22 mouse cellular contexts compared by ENCODE assay signal in the genomic region with DNA sequence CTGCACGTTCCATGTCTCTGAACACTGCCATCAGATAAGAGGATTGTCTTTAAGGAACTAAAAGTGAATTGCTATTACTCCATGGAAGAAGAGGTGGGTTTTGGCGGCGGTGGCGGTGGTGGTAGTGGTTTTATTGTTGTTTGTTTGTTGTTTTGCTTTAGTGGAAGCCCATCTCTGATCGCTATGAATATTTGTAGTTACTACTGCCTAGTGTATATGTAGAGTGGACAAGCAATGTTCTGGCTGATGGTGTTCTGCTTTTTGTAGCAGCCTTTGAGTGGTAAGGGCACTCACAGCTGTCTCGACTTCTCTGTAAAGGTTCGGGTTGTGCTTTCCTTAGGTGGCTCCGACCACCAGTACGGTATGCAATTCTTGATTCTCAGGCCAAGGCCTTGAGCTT.
DNase-seq lines count a peak whose midpoint lies in the region; ATAC-seq and TF ChIP-seq lines count a peak whose summit lies in the region.
"Had no signal": no experiment of that assay in that cellular context is flagged by ENCODE, and none has a peak within 500 bp of the region (broad histone marks: within the 10 kb centered on the region; RNA-seq: fewer than 3 reads in every experiment).

No protein-coding gene starts in this region.

- ATAC-seq in midbrain, embryonic 11.5 days (ENCODE audit: low FRiP score), result no peak
- no peak for ATAC-seq in midbrain, postnatal 0 days (ENCODE audit: low FRiP score)
- ATAC-seq: activated CD4-positive, CD25-positive, alpha-beta regulatory T cell, adult 4 months; CD4-positive, CD25-positive, alpha-beta regulatory T cell, adult 4 months; Patski had no signal

- H3K4me1 ChIP-seq in midbrain, embryonic 11.5 days (ENCODE audit: control insufficient read depth, insufficient read depth, low read length), result no peaks in the 10 kb centered on the region
- no peaks in the 10 kb centered on the region for H3K4me1 ChIP-seq in midbrain, postnatal 0 days (ENCODE audit: insufficient read depth, low read length)
- H3K4me1 ChIP-seq in MEL (ENCODE audit: control insufficient read depth in 1 of 2, insufficient read depth in 2 of 2, low read length in 2 of 2), result no peaks in the 10 kb centered on the region

- no peak for TF ChIP-seq RAD21 in MEL (IDR thresholded peaks at IDR 0.05; ENCODE audit: low read depth, low read length)

- no peaks in the 10 kb centered on the region for H3K79me2 ChIP-seq in MEL (ENCODE audit: control insufficient read depth, insufficient read depth, low read length, poor library complexity)

- H3K9me3 ChIP-seq in midbrain, embryonic 11.5 days (ENCODE audit: control insufficient read depth, low read length), result no peaks in the 10 kb centered on the region
- no peaks in the 10 kb centered on the region for H3K9me3 ChIP-seq in midbrain, postnatal 0 days (ENCODE audit: low read length)
- no peaks in the 10 kb centered on the region for H3K9me3 ChIP-seq in MEL (replicated peaks; ENCODE audit: insufficient read depth, low read length)
- H3K9me3 ChIP-seq: G1E had no signal

- H3K36me3 ChIP-seq in midbrain, embryonic 11.5 days (ENCODE audit: control insufficient read depth, insufficient read depth, low read length), result no peaks in the 10 kb centered on the region
- H3K36me3 ChIP-seq in midbrain, postnatal 0 days (ENCODE audit: insufficient read depth, low read length), result no peaks in the 10 kb centered on the region
- H3K36me3 ChIP-seq in MEL (ENCODE audit: control insufficient read depth in 1 of 2, insufficient read depth in 2 of 2, low read length in 2 of 2), result no peaks in the 10 kb centered on the region

- no peak for TF ChIP-seq POLR2A in MEL (IDR thresholded peaks at IDR 0.05; ENCODE audit: control insufficient read depth in 1 of 2, insufficient read depth in 1 of 2, low read depth in 1 of 2, low read length in 2 of 2, poor library complexity in 1 of 2)

- H3K27me3 ChIP-seq in midbrain, embryonic 11.5 days (ENCODE audit: control insufficient read depth, insufficient read depth, low read length), result no peaks in the 10 kb centered on the region
- no peaks in the 10 kb centered on the region for H3K27me3 ChIP-seq in midbrain, postnatal 0 days (ENCODE audit: insufficient read depth, low read length)
- H3K27me3 ChIP-seq in MEL (ENCODE audit: control insufficient read depth in 1 of 2, insufficient read depth in 2 of 2, low read length in 2 of 2), result no peaks in the 10 kb centered on the region
- H3K27me3 ChIP-seq: CH12.LX, Patski had no signal

- peak; percentile 60 for DNase-seq in heart, adult 11 months
- no peak for DNase-seq in heart, postnatal 25 days (ENCODE audit: low spot score)
- DNase-seq in midbrain, embryonic 11.5 days (ENCODE audit: low spot score, missing footprints), result peak; percentile 67
- DNase-seq in midbrain, postnatal 0 days (ENCODE audit: low spot score), result no peak
- DNase-seq in MEL (ENCODE audit: low read depth, low spot score), result no peak
- DNase-seq in right cerebral cortex, postnatal 25 days, result no peak
- DNase-seq: adrenal gland, adult 2 months; adrenal gland, adult 8-10 months; adrenal gland, postnatal 10 days; adrenal gland, postnatal 14 days; adrenal gland, postnatal 25 days; adrenal gland, postnatal 36 days; B cell, adult 2 months; cerebellum, adult 11 months; cerebellum, adult 11-12 months; cerebellum, adult 18-20 months; cerebellum, adult 2 months had no signal

- no peak overlapping the region for H3K4me3 ChIP-seq in midbrain, embryonic 11.5 days (ENCODE audit: low read depth, low read length)
- H3K4me3 ChIP-seq in midbrain, postnatal 0 days (ENCODE audit: low read depth, low read length), result no peak overlapping the region
- H3K4me3 ChIP-seq in MEL (ENCODE audit: control insufficient read depth in 1 of 2, insufficient read depth in 1 of 2, low read depth in 2 of 2, low read length in 2 of 2), result no peak overlapping the region

- TF ChIP-seq EP300 in MEL (IDR thresholded peaks at IDR 0.05; ENCODE audit: low read depth in 1 of 2, low read length in 2 of 2), result no peak

- intact Hi-C loops in heart, postnatal 25 days (cut with DNase I), result no loop called here

- WGBS in midbrain, embryonic 11.5 days, result 92% methylated on average over 9 of the region's 9 CpGs
- WGBS in midbrain, postnatal 0 days, result 97% methylated on average over 9 of the region's 9 CpGs

- H3K4me2 ChIP-seq in midbrain, embryonic 11.5 days, result no peak overlapping the region
- no peak overlapping the region for H3K4me2 ChIP-seq in midbrain, postnatal 0 days (ENCODE audit: low read depth, low read length, poor library complexity, severe bottlenecking)

- H3K27ac ChIP-seq in midbrain, embryonic 11.5 days (ENCODE audit: low read depth, low read length), result no peak overlapping the region
- H3K27ac ChIP-seq in midbrain, postnatal 0 days (ENCODE audit: low read depth, low read length), result no peak overlapping the region
- H3K27ac ChIP-seq in MEL (ENCODE audit: control insufficient read depth, low read depth, low read length), result no peak overlapping the region

- no peak for TF ChIP-seq CTCF in midbrain, postnatal 0 days (IDR thresholded peaks at IDR 0.05)
- no peak for TF ChIP-seq CTCF in MEL (IDR thresholded peaks at IDR 0.05 in 2 of 3, conservative IDR thresholded peaks at IDR 0.05 in 1 of 3; ENCODE audit: control insufficient read depth in 1 of 3, insufficient read depth in 1 of 3, low read depth in 2 of 3, low read length in 3 of 3, poor library complexity in 1 of 3, severe bottlenecking in 1 of 3)

- no peak overlapping the region for H3K9ac ChIP-seq in midbrain, embryonic 11.5 days (ENCODE audit: low read length)
- H3K9ac ChIP-seq in midbrain, postnatal 0 days (replicated peaks; ENCODE audit: low read length, poor library complexity, severe bottlenecking), result no peak overlapping the region
- H3K9ac ChIP-seq in MEL (ENCODE audit: control insufficient read depth, low read depth, low read length, poor library complexity, severe bottlenecking), result no peak overlapping the region

TF ChIP-seq in MEL, 35 proteins besides CTCF, POLR2A, EP300 and RAD21:
- no peak for TF ChIP-seq TCF12 (IDR thresholded peaks at IDR 0.05; ENCODE audit: low read depth, low read length)
- no peak for TF ChIP-seq MAX (IDR thresholded peaks at IDR 0.05; ENCODE audit: low read length)
- 0 out of 2 replicates have a peak, but pooled peaks have one; percentile 16 for TF ChIP-seq GATA1 (IDR thresholded peaks at IDR 0.05; ENCODE audit: low read depth, low read length)
- no peak for TF ChIP-seq ZC3H11A (IDR thresholded peaks at IDR 0.05; ENCODE audit: low read depth, low read length)

Comparison
In these comparisons a context has a peak if more than half of its experiments do, and no peak if none do; other contexts are left out.
1. DNase-seq: peak in heart, adult 11 months (single experiment) and midbrain, embryonic 11.5 days (single experiment); none in heart, postnatal 25 days (single experiment), midbrain, postnatal 0 days (single experiment), MEL (single experiment) and right cerebral cortex, postnatal 25 days (single experiment).